Mouse (Mus musculus) lung, postnatal 14 days (tissue): ENCODE measurements around the gene Scyl1.
A peak's percentile ranks its signal among the peaks of the same experiment; 100 is the strongest.

ENCODE experiments used
- DNase-seq: peaks from one replicate; pipeline ENCODE4 v3.0.0; 2021

Gene Scyl1

DNA sequence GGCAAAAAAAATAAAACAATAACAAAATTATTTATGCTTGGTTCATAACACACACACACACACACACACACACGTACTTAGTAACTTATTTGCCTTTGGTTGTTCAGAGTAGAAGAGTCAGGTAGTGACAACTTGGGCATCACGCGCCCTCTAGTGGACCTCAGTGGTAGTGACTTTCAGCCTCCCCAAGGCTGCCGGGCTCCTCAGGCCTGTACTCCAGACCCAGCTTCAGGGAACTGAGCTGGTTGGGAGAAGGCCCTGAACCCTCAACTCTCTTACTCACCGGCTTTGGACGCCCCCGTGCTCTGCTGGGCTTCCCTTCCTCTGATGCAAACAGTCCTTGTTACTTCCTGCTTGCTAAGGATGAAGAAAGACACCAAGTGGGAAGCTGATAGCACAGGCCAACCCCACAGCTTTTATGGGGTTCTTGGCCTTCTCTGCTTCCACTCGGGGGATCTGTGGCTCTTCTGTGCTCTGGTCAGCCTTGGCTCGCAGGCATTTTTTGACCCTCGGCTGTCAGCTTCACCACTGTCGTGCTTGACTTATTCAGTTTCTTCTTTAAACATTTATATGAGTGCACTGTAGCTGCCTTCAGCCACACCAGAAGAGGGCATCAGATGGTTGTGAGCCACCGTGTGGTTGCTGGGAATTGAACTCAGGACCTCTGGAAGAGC lies 15.4 kb upstream of the Scyl1 start:
- DNase-seq = peak; percentile 91

- DNase-seq = no peak
These were observed 13.8 kb upstream of the Scyl1 start for GRCm38 (mm10) chr19:5784958-5785577.

DNA sequence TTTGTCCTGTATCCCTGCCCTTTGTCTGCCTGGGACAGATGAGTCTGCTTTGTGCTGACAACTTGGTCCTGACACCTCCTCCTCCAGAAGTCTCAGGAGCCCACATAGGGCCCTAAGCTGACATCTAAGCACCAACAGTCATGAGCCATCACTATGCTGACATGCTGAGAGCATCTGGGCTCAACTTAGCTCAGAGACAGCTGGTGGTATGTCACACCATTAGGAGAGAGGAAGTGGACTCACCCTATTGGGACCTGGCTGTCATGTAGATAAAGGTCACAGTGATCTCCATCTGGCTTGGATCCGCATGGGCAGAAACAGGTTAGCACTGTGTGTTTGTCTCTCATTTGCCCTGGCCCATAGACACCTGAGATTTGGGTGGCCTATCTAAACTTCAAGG lies 10.9 kb upstream of the Scyl1 start:
- no peak for DNase-seq

DNA sequence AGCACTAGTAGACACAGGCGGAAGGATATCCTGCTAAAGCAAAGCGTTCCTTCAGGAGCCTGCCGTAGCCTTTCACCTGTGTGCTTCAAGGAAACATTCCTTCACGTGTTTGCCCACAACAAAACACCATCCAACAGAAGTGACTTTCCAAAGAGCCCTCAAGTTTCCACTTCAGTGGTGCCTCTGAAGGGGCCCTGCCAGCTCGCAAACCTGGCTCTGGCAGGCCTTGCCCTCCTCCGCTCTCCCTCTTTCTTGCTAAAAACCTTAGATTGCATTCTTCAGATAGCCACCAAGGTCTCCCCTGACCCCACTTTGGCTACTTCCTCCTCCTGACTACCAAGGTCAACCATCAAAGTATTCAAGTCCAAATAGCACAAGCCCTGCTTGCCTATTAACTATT lies 10.3 kb upstream of the Scyl1 start:
- DNase-seq = peak; percentile 49

- DNase-seq = peak; percentile 68
These were observed 9.0 kb upstream of the Scyl1 start for GRCm38 (mm10) chr19:5780203-5780602.

GRCm38 (mm10) chr19:5778312-5778711 lies 7.1 kb upstream of the Scyl1 start:
- no peak for DNase-seq

DNA sequence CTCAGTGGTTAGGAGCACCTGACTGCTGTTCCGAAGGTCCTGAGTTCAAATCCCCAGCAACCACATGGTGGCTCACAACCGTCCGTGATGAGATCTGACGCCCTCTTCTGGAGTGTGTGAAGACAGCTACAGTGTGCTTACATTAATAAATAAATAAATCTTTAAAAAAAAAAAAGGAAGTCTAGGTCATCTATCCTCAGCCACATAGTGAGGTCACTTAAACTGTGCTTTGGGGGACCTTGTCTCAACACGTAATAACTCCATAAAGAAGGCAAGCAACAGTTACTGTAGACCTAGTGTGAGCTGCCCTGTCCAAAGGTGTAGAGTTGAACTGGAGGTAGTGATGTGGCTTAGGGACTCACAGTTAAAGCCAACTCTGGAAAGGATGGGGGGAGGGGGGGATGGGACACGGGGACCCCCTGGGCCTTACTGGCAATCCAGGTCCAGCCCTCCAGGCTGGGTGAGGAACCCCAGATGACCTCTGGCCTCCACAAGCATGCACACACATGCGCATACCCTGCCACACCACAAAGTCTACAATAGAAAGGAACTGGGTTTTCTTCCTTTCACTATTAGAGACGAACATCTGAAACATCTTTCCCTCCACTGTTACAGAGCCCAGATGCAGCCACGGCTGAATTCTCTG lies 6.3 kb upstream of the Scyl1 start:
- DNase-seq = no peak

GRCm38 (mm10) chr19:5770311-5770710 lies 908 bp downstream of the Scyl1 start:
- DNase-seq = no peak

GRCm38 (mm10) chr19:5767271-5767670 lies 3.9 kb downstream of the Scyl1 start:
- no peak for DNase-seq

- no peak for DNase-seq
These were observed 8.1 kb downstream of the Scyl1 start for GRCm38 (mm10) chr19:5763163-5763562.

- DNase-seq = no peak
These were observed 12.3 kb downstream of the Scyl1 start for GRCm38 (mm10) chr19:5758878-5759403.

DNA sequence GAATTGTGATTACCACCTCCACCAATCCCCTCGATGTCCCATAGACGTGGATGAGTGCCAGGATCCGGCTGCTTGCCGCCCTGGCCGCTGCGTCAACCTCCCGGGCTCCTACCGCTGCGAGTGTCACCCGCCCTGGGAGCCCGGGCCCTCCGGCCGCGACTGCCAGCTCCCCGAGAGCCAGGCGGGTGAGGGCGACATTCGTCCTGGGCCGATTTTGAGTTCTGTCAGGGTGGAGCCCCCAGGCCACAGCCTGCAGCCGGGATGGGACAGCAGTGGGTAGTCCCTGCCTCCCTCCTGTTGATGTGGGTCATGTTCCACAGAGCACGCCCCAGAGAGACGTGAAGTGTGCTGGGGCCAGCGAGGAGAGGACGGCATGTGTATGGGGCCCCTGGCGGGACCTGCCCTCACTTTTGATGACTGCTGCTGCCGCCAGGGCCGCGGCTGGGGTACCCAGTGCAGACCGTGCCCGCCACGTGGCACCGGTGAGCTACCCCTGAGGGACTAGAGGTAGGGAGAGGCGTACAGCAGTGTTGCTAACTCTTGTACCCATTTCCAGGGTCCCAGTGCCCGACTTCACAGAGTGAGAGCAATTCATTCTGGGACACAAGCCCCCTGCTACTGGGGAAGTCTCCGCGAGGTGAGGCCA lies 14.1 kb downstream of the Scyl1 start:
- no peak for DNase-seq

DNA sequence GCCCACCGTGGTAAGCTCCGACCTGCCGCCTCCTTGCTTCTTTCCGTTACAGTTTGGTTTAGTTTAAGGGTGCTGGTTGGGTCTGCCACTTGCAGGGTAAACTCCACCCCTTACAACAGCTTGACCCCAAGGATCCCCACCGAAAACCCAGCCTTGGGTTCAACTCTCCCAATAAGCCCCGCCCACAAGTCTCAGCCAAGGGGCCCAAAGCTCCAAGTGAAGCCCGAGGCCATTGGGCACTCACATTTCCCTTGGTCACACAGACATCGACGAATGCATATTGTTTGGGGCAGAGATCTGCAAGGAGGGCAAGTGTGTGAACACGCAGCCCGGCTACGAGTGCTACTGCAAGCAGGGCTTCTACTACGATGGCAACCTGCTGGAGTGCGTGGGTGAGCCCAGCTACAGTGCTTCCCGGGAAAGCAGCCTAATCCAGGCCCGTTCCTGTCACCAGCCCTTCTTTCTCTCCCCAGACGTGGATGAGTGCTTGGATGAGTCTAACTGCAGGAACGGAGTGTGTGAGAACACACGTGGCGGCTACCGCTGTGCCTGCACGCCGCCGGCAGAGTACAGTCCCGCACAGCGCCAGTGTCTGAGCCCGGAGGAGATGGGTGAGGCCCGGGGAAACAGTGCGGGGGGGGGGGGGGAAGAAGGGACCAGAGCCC lies 14.8 kb downstream of the Scyl1 start:
- DNase-seq = no peak

- peak; percentile 63 for DNase-seq
These were observed 19.5 kb downstream of the Scyl1 start for GRCm38 (mm10) chr19:5751742-5752141.

GRCm38 (mm10) chr19:5750951-5751350 lies 20.3 kb downstream of the Scyl1 start:
- no peak for DNase-seq

- DNase-seq = no peak
These were observed 21.7 kb downstream of the Scyl1 start for GRCm38 (mm10) chr19:5749476-5749875.

GRCm38 (mm10) chr19:5746907-5747363 lies 24.3 kb downstream of the Scyl1 start:
- DNase-seq = no peak

DNA sequence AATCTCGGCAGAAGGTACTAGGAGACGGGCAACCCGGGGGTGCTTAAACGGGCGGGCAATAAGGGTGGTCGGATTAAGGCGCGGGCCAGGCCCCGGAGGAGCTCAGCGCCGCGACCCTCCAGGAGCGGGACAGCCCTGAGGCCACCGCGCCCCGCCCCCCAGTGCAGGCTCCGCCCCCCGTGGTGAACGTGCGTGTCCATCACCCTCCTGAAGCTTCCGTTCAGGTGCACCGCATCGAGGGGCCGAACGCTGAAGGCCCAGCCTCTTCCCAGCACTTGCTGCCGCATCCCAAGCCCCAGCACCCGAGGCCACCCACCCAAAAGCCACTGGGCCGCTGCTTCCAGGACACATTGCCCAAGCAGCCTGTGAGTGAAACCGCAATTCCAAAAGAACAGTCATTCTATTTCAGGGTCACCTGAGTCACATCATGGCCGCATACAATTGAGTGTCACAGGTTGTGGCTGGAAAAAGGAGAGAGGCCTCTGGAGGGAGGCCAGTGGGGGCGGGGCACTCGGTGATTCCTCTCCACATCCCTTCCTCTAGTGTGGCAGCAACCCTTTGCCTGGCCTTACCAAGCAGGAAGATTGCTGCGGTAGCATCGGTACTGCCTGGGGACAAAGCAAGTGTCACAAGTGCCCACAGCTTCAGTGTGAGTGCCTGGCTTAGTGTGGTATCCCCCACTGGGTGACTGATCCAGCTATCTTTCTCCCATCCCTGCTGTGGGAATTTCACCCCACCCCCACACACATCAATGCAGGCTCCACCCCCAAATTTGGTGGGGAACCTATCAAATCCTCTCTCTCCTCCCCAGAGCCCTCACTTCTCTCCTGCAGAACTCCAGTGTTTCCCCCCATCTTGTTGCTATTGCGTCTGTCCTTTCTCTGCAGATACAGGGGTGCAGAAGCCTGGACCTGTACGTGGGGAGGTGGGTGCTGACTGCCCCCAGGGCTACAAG lies 25.2 kb downstream of the Scyl1 start:
- DNase-seq = no peak

DNA sequence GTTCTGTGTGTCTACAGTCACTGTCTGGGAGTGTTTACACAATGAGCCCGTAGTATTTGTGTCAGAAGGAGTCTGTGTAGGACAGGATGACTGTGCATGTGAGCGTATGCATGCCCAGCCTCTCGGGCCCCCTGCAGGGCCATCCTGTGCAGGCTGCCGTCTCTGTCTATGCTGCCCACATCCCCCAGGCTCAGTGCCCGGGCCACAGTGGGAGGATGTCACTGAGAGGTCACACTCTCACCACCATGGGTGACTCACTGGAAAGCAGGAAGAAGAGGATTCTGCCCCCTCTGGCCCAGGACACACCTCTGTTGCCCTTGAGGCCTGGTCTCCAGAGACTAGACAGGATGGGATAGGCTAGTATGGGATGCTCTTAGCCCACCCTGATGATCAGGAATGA lies 27.6 kb downstream of the Scyl1 start:
- no peak for DNase-seq

DNA sequence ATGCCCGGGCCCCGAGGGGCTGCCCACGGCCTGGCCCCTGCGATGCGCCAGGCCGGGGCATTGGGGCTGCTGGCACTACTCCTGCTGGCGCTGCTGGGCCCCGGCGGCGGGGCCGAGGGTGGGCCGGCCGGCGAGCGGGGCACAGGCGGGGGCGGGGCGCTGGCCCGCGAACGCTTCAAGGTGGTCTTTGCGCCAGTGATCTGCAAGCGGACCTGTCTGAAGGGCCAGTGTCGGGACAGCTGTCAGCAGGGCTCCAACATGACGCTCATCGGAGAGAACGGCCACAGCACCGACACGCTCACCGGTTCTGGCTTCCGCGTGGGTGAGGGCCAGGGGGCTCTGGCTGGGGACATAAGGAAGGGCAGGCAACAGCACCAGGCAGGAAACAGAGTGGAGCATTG lies 29.0 kb downstream of the Scyl1 start:
- no peak for DNase-seq

DNA sequence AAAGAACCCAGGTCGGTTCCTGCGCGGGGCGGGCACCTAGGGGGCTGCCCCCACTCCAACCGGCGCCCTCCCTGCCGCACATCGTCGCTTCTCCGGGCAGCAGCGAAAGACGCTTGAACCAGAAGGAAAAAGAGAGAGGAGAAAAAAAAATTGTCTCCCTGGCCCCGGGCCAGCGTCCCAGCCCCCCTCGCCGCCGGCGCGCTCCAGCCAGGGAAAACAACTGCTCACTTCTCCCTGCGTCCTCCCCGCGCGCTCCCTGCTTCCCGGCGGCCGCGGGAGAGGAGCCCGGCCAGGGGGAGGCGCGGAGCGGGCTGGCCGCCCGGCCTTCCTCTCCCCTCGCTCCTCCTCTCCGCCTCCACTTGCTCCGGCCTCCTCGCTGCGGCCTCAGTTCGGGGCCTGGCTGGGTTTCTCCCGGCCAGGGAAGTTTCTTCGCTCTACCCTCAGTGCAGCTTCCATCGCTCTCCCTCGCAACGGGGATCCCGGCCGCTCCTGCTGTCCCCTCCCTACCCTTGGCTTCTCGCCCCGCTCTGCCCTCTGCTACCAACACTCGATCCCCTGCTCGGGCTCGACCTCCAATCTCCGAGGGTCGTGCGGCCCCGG lies 29.5 kb downstream of the Scyl1 start:
- DNase-seq = peak; percentile 87
